Mouse (Mus musculus) lung, postnatal 14 days (tissue): ENCODE results near the gene Ccdc30.
"Not testable (repeated sequence)": the region's sequence is repeated elsewhere in the genome, so short reads cannot be mapped to it uniquely, and the experiment has no call there.

ENCODE experiments used
- DNase-seq: peaks from one replicate; pipeline ENCODE4 v3.0.0; 2021

Ccdc30 gene

DNA sequence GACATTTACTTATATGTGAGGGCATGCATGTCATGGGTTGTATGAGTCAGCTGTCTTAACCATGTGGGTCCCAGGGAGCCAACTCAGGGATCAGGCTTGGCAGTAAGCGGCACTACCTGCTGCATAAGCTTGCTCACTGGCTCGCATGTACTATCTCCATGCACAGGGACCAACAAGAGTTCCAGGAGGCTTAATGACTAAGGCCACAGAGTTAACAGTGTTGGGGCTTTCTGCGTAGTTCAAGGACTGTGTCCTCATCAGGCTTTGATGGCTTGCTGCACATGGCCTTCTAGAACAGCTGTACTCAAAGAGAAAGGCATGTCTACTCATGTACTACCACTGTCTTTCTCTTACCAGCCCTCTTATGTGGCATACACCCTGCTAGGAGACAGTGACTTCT is 114.6 kb downstream of the Ccdc30 start:
- DNase-seq = no peak

GRCm38 (mm10) chr4:119297361-119297760 is 118.0 kb downstream of the Ccdc30 start:
- no peak for DNase-seq

GRCm38 (mm10) chr4:119295134-119295453 is 120.2 kb downstream of the Ccdc30 start:
- DNase-seq = no peak

GRCm38 (mm10) chr4:119294415-119295133 is 120.7 kb downstream of the Ccdc30 start, which contains the start of gene Ybx1:
Gene Ybx1, minus strand, starts transcription at chr4:119294604.
- DNase-seq = peak; percentile 100

DNA sequence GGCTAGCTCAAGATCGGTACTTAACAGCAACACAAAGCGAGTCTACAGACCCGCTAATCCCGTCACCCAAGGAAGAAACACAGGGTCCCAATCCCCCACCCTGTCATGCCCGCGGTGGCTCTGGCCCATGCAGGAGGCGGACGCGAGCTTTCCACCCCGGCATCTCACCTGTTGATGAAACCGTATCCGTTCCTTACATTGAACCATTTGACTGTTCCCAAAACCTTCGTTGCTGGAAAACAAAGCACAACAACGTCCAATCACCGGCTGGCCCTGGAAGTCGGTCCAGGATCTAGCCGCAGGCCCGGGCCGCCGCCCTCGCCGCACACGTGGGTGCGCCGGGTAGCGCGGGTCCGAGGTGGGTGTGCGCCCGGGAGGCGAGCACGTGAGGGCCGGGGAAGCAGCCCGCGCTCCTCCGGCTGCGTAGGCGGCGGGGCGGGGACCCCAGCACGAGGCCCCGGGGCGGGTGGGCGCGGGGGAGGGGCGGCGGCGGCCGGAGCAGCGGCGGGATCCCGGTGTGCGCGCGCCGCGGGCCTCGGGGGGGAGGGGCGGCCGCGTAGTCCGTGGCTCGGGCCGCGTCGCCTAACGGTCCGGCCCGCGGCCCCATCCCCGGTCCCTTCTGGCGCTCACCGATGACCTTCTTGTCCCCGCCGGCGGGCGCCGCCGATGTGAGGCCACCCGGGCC is 121.6 kb downstream of the Ccdc30 start:
- peak; percentile 9 for DNase-seq

- peak; percentile 48 for DNase-seq
These were observed 122.3 kb downstream of the Ccdc30 start for GRCm38 (mm10) chr4:119292771-119293573.

- no peak for DNase-seq
These were observed 123.4 kb downstream of the Ccdc30 start for GRCm38 (mm10) chr4:119291921-119292320.

DNA sequence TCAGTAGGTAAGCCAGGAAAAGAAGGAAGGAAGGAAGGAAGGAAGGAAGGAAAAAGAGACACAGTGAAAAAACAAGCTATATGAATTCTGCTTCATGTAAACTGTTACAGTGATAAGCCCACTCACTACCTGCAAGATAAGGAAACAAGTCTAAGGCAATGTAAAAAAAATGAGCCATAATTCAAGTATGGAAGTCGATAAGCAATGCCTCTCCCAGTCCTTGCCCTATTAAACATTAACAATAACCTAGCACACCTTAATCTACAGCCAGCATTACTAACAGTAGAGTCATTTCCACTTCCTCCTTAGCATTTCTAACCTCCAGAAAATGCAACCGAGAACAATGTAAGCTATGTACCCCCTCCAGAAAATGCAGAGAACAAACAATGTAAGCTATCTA is 130.0 kb downstream of the Ccdc30 start:
- no peak for DNase-seq

- no peak for DNase-seq
These were observed 130.5 kb downstream of the Ccdc30 start for GRCm38 (mm10) chr4:119284861-119285260.

DNA sequence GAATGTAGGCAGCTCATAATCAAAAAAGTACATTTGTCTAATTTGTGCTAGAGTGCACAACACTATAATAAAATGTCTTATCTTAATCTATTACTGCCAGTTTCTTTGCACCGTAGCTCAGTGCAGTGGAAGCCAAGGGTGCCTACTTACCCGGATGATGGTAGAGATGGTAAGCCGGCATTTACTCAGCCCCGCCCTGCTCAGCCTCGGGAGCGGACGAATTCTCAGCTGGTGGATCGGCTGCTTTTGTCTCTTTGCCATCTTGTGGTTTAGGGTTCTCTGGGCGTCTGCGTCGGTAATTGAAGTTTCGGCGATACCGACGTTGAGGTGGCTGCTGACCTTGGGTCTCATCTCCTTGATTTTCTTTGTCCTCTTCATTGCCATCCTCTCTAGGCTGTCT is 136.5 kb downstream of the Ccdc30 start:
- DNase-seq = not testable (repeated sequence)

GRCm38 (mm10) chr4:119275726-119276125 is 139.6 kb downstream of the Ccdc30 start:
- no peak for DNase-seq

- DNase-seq = peak; percentile 18
These were observed 140.1 kb downstream of the Ccdc30 start for GRCm38 (mm10) chr4:119275226-119275625.

- peak; percentile 69 for DNase-seq
These were observed 140.7 kb downstream of the Ccdc30 start for GRCm38 (mm10) chr4:119274627-119275026.
